47 mouse cellular contexts compared by ENCODE assay signal in the genomic region with DNA sequence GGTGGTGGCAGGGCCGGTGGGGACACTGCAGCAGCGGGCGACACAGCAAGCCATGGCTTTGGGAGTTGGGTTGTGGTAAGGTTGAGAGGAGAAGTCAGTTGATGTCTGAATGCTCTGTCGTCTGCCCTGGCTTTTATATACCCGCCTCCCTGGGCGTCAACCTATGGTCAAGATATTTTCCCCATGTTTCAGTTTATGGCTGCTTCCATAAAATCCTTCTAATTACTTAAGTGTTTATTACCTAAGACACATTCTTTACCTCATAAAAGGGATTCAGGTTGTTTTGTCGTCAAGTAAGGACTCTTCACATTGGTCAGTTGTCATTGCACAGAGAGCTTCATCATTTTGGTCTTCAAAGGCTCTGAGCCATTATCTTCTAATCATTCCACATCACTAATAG. TPM values are rescaled to one million over a fixed set of nuclear protein-coding genes. Genes with fewer than 3 reads are reported as not detected.
"Had no signal": no experiment of that assay in that cellular context is flagged by ENCODE, and none has a peak within 500 bp of the region (broad histone marks: within the 10 kb centered on the region; RNA-seq: fewer than 3 reads in every experiment).

A gene (minus strand): TSS at position 101 of the 400 bp plus-strand sequence.

- H3K4me3 ChIP-seq: limb, embryonic 10.5 days; limb, embryonic 12.5 days; limb, embryonic 13.5 days; limb, embryonic 15.5 days; liver, embryonic 12.5 days; liver, embryonic 13.5 days; liver, embryonic 15.5 days; lung, embryonic 15.5 days; megakaryocyte, embryonic 14.5 days; midbrain, embryonic 10.5 days; midbrain, embryonic 12.5 days; midbrain, embryonic 13.5 days; midbrain, embryonic 15.5 days; myocyte; neural tube, embryonic 12.5 days had no signal

- H3K4me2 ChIP-seq: limb, embryonic 12.5 days; limb, embryonic 13.5 days; limb, embryonic 15.5 days; liver, embryonic 11.5 days; liver, embryonic 12.5 days; liver, embryonic 13.5 days; liver, embryonic 15.5 days; lung, embryonic 14.5 days; lung, embryonic 15.5 days; midbrain, embryonic 11.5 days; midbrain, embryonic 12.5 days; midbrain, embryonic 13.5 days; midbrain, embryonic 15.5 days; neural tube, embryonic 12.5 days had no signal

- DNase-seq: left cerebral cortex, postnatal 4 days; liver; liver, embryonic 13.5 days; liver, postnatal 0 days; lung, adult 18-20 months; lung, adult 2 months; lung, embryonic 14.5 days; lung, postnatal 10 days; lung, postnatal 14 days; lung, postnatal 36 days; lung, postnatal 4 days; midbrain, embryonic 14.5 days had no signal

- H3K4me1 ChIP-seq: limb, embryonic 10.5 days; limb, embryonic 12.5 days; limb, embryonic 13.5 days; limb, embryonic 15.5 days; liver, embryonic 12.5 days; liver, embryonic 13.5 days; liver, embryonic 15.5 days; lung, embryonic 15.5 days; megakaryocyte, embryonic 14.5 days; midbrain, embryonic 10.5 days; midbrain, embryonic 12.5 days; midbrain, embryonic 13.5 days; midbrain, embryonic 15.5 days; neural tube, embryonic 12.5 days had no signal

- H3K27ac ChIP-seq: limb, embryonic 10.5 days; limb, embryonic 12.5 days; limb, embryonic 13.5 days; limb, embryonic 15.5 days; liver, embryonic 12.5 days; liver, embryonic 13.5 days; liver, embryonic 14.5 days; liver, embryonic 15.5 days; lung, embryonic 15.5 days; macrophage; midbrain, embryonic 10.5 days; midbrain, embryonic 12.5 days; midbrain, embryonic 13.5 days; midbrain, embryonic 15.5 days; neural tube, embryonic 12.5 days had no signal

- H3K9ac ChIP-seq: limb, embryonic 12.5 days; limb, embryonic 13.5 days; limb, embryonic 15.5 days; liver, embryonic 12.5 days; liver, embryonic 13.5 days; liver, embryonic 14.5 days; liver, embryonic 15.5 days; liver, postnatal 0 days; lung, embryonic 14.5 days; lung, embryonic 15.5 days; midbrain, embryonic 12.5 days; midbrain, embryonic 13.5 days; midbrain, embryonic 15.5 days; neural tube, embryonic 12.5 days had no signal

- H3K9me3 ChIP-seq: limb, embryonic 10.5 days; limb, embryonic 12.5 days; limb, embryonic 13.5 days; limb, embryonic 15.5 days; liver, embryonic 12.5 days; liver, embryonic 13.5 days; liver, embryonic 15.5 days; lung, embryonic 15.5 days; megakaryocyte, embryonic 14.5 days; midbrain, embryonic 10.5 days; midbrain, embryonic 12.5 days; midbrain, embryonic 13.5 days; midbrain, embryonic 15.5 days; neural tube, embryonic 12.5 days had no signal

- H3K36me3 ChIP-seq: limb, embryonic 10.5 days; limb, embryonic 12.5 days; limb, embryonic 13.5 days; limb, embryonic 15.5 days; liver, embryonic 12.5 days; liver, embryonic 13.5 days; liver, embryonic 15.5 days; lung, embryonic 15.5 days; midbrain, embryonic 10.5 days; midbrain, embryonic 12.5 days; midbrain, embryonic 13.5 days; midbrain, embryonic 15.5 days; neural tube, embryonic 12.5 days had no signal

- ATAC-seq: liver, embryonic 12.5 days; liver, postnatal 0 days; lung, postnatal 0 days; midbrain, embryonic 13.5 days; midbrain, embryonic 15.5 days; midbrain, embryonic 16.5 days had no signal

- H3K27me3 ChIP-seq: limb, embryonic 13.5 days; limb, embryonic 15.5 days; liver, embryonic 12.5 days; liver, embryonic 13.5 days; liver, embryonic 15.5 days; lung, embryonic 15.5 days; megakaryocyte, embryonic 14.5 days; midbrain, embryonic 12.5 days; midbrain, embryonic 13.5 days; midbrain, embryonic 15.5 days; neural tube, embryonic 12.5 days had no signal

RNA-seq across cellular contexts. Expression of the gene that starts here (rescaled TPM):
- total RNA-seq: left cerebral cortex, postnatal 10 days; left cerebral cortex, postnatal 14 days; left cerebral cortex, postnatal 25 days; left cerebral cortex, postnatal 36 days; left cerebral cortex, postnatal 4 days; liver, adult 2 months; megakaryocyte progenitor cell, adult 5-6 weeks; megakaryocyte, adult 5-6 weeks; megakaryocyte-erythroid progenitor cell, adult 5-6 weeks; midbrain, postnatal 0 days; monocyte, adult 5-6 weeks had no signal
- polyA plus RNA-seq: limb, embryonic 10.5 days; limb, embryonic 11.5 days; limb, embryonic 12.5 days; limb, embryonic 13.5 days; limb, embryonic 14.5 days; liver, adult 2 months; liver, embryonic 11.5 days; liver, embryonic 12.5 days; liver, embryonic 13.5 days; liver, embryonic 14.5 days; liver, embryonic 15.5 days; liver, embryonic 16.5 days; liver, postnatal 0 days; lung, adult 2 months; lung, embryonic 14.5 days; lung, embryonic 15.5 days; lung, embryonic 16.5 days; lung, postnatal 0 days; macrophage; midbrain, embryonic 10.5 days; midbrain, embryonic 11.5 days; midbrain, embryonic 12.5 days; midbrain, embryonic 13.5 days; midbrain, embryonic 14.5 days; midbrain, embryonic 15.5 days; midbrain, embryonic 16.5 days; midbrain, postnatal 0 days; myocyte; neural tube, embryonic 11.5 days; neural tube, embryonic 12.5 days had no signal
